Mouse (Mus musculus): ENCODE data around the gene Anks6. TPM values are rescaled to one million over a fixed set of nuclear protein-coding genes. Genes with fewer than 3 reads are reported as not detected.
"Not testable (repeated sequence)": the region's sequence is repeated elsewhere in the genome, so short reads cannot be mapped to it uniquely, and the experiment has no call there.

The Anks6 gene
- total and polyA plus RNA-seq, 3 experiments, result not detected

DNA sequence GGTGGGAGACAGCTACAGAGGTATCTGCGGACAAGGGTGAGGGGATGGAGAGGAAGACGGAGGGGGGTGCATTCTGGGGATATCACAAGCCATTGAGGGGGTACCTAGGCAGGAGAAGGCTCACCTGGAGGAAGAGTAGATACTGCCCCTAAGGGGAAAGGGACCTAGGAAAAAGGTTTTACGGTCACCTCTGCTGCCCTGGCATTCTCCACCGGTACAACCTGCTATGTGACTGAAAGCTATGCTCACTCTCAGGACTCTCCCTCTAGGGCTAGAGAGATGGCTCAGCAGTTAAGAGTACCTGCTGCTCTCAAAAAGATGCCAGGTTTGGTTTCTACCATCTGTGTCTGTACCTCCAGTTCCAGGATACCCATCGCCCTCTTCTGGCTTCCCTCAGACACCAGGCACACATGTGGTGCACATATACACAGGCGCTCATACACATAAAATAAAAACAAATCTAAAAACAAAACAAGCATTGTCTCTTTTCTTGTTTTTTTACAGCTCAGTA lies 1.6 kb downstream of the Anks6 start:
- Histone ChIP-seq H3K4me3 (ENCODE audit: control insufficient read depth in 1 of 2, insufficient read depth in 1 of 2, low read depth in 2 of 2, low read length in 2 of 2) (no peak overlapping the region), H3K27me3 (ENCODE audit: control insufficient read depth in 1 of 2, insufficient read depth in 2 of 2, low read length in 2 of 2) (no peaks in the 10 kb centered on the region), H3K36me3 (ENCODE audit: control insufficient read depth in 1 of 2, insufficient read depth in 2 of 2, low read length in 2 of 2) (no peaks in the 10 kb centered on the region), H3K9me3 (replicated peaks; ENCODE audit: insufficient read depth, low read length) (no peaks in the 10 kb centered on the region), H3K4me1 (ENCODE audit: control insufficient read depth in 1 of 2, insufficient read depth in 2 of 2, low read length in 2 of 2) (no peaks in the 10 kb centered on the region), H3K79me2 (ENCODE audit: control insufficient read depth, insufficient read depth, low read length, poor library complexity) (no peaks in the 10 kb centered on the region), H3K9ac (ENCODE audit: control insufficient read depth, low read depth, low read length, poor library complexity, severe bottlenecking) (no peak overlapping the region), H3K27ac (ENCODE audit: control insufficient read depth, low read depth, low read length) (no peak overlapping the region)
- no peak for DNase-seq (ENCODE audit: low read depth, low spot score)
- no peak for TF ChIP-seq ZNF384 (IDR thresholded peaks at IDR 0.05; ENCODE audit: low read depth, low read length)
- no peak for TF ChIP-seq NELFE (IDR thresholded peaks at IDR 0.05; ENCODE audit: low read depth, low read length)
- TF ChIP-seq ETS1 (IDR thresholded peaks at IDR 0.05; ENCODE audit: low read depth, low read length), result no peak
- TF ChIP-seq KAT2A (conservative IDR thresholded peaks at IDR 0.05; ENCODE audit: low read depth, low read length), result no peak
- TF ChIP-seq MAX (IDR thresholded peaks at IDR 0.05; ENCODE audit: low read length), result no peak
- no peak for TF ChIP-seq CHD2 (IDR thresholded peaks at IDR 0.05; ENCODE audit: low read length)
- TF ChIP-seq TCF12 (IDR thresholded peaks at IDR 0.05; ENCODE audit: low read depth, low read length), result no peak
- no peak for TF ChIP-seq SMC3 (IDR thresholded peaks at IDR 0.05; ENCODE audit: low read depth, low read length)
- TF ChIP-seq NRF1 (IDR thresholded peaks at IDR 0.05; ENCODE audit: insufficient read depth, low read depth, low read length, poor library complexity, severe bottlenecking), result no peak
- no peak for TF ChIP-seq RAD21 (IDR thresholded peaks at IDR 0.05; ENCODE audit: low read depth, low read length)
- no peak for TF ChIP-seq MYB (IDR thresholded peaks at IDR 0.05; ENCODE audit: low read depth, low read length)
- TF ChIP-seq MAFK (IDR thresholded peaks at IDR 0.05; ENCODE audit: borderline replicate concordance, low read depth, low read length), result no peak

GRCm38 (mm10) chr4:47055170-47055569 lies 2.1 kb downstream of the Anks6 start:
- H3K36me3 ChIP-seq (ENCODE audit: control insufficient read depth in 1 of 2, insufficient read depth in 2 of 2, low read length in 2 of 2); H3K4me1 ChIP-seq (ENCODE audit: control insufficient read depth in 1 of 2, insufficient read depth in 2 of 2, low read length in 2 of 2); H3K79me2 ChIP-seq (ENCODE audit: control insufficient read depth, insufficient read depth, low read length, poor library complexity); H3K27me3 ChIP-seq (ENCODE audit: control insufficient read depth in 1 of 2, insufficient read depth in 2 of 2, low read length in 2 of 2); DNase-seq (ENCODE audit: low read depth, low spot score); H3K27ac ChIP-seq (ENCODE audit: control insufficient read depth, low read depth, low read length); H3K4me3 ChIP-seq (ENCODE audit: control insufficient read depth in 1 of 2, insufficient read depth in 1 of 2, low read depth in 2 of 2, low read length in 2 of 2); H3K9me3 ChIP-seq (replicated peaks; ENCODE audit: insufficient read depth, low read length); H3K9ac ChIP-seq (ENCODE audit: control insufficient read depth, low read depth, low read length, poor library complexity, severe bottlenecking): not testable (repeated sequence)

DNA sequence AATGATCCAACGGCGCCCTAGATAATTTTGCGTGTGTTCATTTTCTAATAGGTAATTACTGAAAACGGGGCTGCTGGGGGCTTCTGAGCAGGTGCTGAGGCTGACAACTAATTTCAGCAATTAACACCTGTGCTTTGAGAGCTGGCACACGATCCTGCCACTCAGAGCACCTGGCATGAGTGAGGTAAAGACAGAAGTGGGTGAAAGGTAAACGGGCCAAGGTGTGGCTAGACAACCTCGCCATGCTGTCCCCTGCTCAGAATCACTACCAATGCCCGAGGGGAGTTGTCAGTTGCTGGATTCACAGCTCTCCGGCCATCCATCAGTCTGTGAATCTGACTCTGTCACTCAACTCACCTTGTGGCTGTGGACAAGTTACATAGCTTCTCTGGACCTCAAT lies 5.3 kb downstream of the Anks6 start:
- Histone ChIP-seq H3K79me2 (ENCODE audit: control insufficient read depth, insufficient read depth, low read length, poor library complexity) (no peaks in the 10 kb centered on the region), H3K4me1 (ENCODE audit: control insufficient read depth in 1 of 2, insufficient read depth in 2 of 2, low read length in 2 of 2) (no peaks in the 10 kb centered on the region), H3K9ac (ENCODE audit: control insufficient read depth, low read depth, low read length, poor library complexity, severe bottlenecking) (no peak overlapping the region), H3K27ac (ENCODE audit: control insufficient read depth, low read depth, low read length) (no peak overlapping the region), H3K4me3 (ENCODE audit: control insufficient read depth in 1 of 2, insufficient read depth in 1 of 2, low read depth in 2 of 2, low read length in 2 of 2) (no peak overlapping the region), H3K9me3 (replicated peaks; ENCODE audit: insufficient read depth, low read length) (no peaks in the 10 kb centered on the region), H3K36me3 (ENCODE audit: control insufficient read depth in 1 of 2, insufficient read depth in 2 of 2, low read length in 2 of 2) (no peaks in the 10 kb centered on the region), H3K27me3 (ENCODE audit: control insufficient read depth in 1 of 2, insufficient read depth in 2 of 2, low read length in 2 of 2) (no peaks in the 10 kb centered on the region)
- TF ChIP-seq ZC3H11A (IDR thresholded peaks at IDR 0.05; ENCODE audit: low read depth, low read length) (no peak), SIN3A (IDR thresholded peaks at IDR 0.05; ENCODE audit: low read length) (no peak), KAT2A (conservative IDR thresholded peaks at IDR 0.05; ENCODE audit: low read depth, low read length) (no peak), E2F4 (IDR thresholded peaks at IDR 0.05; ENCODE audit: borderline replicate concordance, low read depth, low read length) (no peak), POLR2AphosphoS2 (IDR thresholded peaks at IDR 0.05; ENCODE audit: low read length) (no peak), ELF1 (IDR thresholded peaks at IDR 0.05; ENCODE audit: low read depth, low read length) (no peak), HCFC1 (IDR thresholded peaks at IDR 0.05; ENCODE audit: low read depth, low read length) (no peak), SMC3 (IDR thresholded peaks at IDR 0.05; ENCODE audit: low read depth, low read length) (no peak), GATA1 (IDR thresholded peaks at IDR 0.05; ENCODE audit: low read depth, low read length) (no peak), RCOR1 (IDR thresholded peaks at IDR 0.05; ENCODE audit: low read depth, low read length) (no peak)
- DNase-seq (ENCODE audit: low read depth, low spot score), result no peak

Data from MEL (cell line).